Mouse (Mus musculus): ENCODE data around the gene Frat2.

Frat2 gene

GRCm38 (mm10) chr19:41816915-41817314 is 31.0 kb downstream of the Frat2 start:
- DNase-seq = no peak

GRCm38 (mm10) chr19:41816410-41816809 is 31.5 kb downstream of the Frat2 start:
- no peak for DNase-seq

DNA sequence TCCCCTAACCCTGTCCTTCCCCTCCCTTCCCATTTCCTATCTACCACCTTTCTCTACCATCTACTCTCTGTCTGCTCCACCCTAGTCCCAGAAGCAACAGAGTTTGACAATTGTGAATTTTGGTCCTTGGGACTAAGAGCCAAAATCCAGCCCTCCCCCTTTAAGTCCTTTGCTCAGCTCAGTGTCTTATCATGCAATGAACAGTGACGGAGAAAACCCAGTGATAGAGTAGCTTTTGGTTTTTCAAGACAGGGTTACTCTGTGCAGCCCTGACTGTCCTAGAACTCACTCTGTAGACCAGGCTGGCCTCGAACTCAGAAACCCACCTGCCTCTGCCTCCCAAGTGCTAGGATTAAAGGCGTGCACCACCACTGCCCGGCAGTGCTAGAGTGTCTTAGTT is 34.6 kb downstream of the Frat2 start:
- DNase-seq = no peak

DNA sequence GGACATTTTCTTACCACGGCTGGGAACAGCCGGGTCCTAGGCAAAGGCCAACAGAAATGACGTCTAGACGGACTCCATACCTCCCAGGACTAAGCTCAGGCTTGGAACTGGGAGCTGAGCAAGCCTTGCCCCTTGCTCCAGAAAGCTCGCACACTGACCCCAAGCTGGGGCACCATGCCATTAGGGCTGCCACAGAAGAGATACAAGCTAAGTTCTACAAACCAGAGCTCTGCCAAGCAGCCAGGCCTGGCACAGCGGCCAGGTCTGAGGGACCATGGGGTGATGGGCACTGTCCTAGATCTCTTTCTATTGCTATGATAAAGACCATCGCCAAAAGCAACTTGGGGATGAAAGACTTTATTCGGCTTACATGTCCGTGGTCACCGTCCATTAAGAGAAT is 35.4 kb downstream of the Frat2 start:
- no peak for DNase-seq

- DNase-seq = no peak
Measured at GRCm38 (mm10) chr19:41810074-41810473, 37.9 kb downstream of the Frat2 start.

GRCm38 (mm10) chr19:41808104-41808634 is 39.8 kb downstream of the Frat2 start:
- no peak for DNase-seq

GRCm38 (mm10) chr19:41807497-41807896 is 40.4 kb downstream of the Frat2 start:
- no peak for DNase-seq

DNA sequence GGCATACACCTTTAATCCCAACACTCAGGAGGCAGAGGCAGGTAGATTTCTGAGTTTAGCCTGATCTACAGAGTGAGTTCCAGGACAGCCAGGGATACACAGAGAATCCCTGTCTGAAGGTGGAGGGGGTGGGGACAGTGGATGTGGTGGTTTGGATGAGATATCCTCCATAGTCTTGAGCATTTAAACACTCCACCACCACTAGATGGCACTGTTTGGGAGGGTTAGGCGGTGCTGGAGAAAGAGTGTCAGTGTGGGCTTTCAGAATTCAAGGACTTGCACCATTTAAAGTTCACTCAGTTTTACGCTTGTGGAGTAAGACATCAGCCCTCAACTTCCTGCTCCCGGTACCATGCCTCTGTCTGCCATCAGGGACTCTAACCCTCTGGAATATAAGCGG is 42.1 kb downstream of the Frat2 start:
- no peak for DNase-seq

GRCm38 (mm10) chr19:41803322-41803721 is 44.6 kb downstream of the Frat2 start:
- DNase-seq = peak; percentile 23

GRCm38 (mm10) chr19:41801742-41802369 is 46.1 kb downstream of the Frat2 start, which contains the start of gene Arhgap19:
Gene Arhgap19 (minus strand): TSS chr19:41802047.
- peak; percentile 80 for DNase-seq

- no peak for DNase-seq
Measured at GRCm38 (mm10) chr19:41800986-41801741, 46.8 kb downstream of the Frat2 start.

- DNase-seq = no peak
Measured at GRCm38 (mm10) chr19:41800451-41800850, 47.5 kb downstream of the Frat2 start.

GRCm38 (mm10) chr19:41797536-41797935 is 50.4 kb downstream of the Frat2 start:
- DNase-seq = no peak

- no peak for DNase-seq
Measured at GRCm38 (mm10) chr19:41796789-41797327, 51.1 kb downstream of the Frat2 start.

DNA sequence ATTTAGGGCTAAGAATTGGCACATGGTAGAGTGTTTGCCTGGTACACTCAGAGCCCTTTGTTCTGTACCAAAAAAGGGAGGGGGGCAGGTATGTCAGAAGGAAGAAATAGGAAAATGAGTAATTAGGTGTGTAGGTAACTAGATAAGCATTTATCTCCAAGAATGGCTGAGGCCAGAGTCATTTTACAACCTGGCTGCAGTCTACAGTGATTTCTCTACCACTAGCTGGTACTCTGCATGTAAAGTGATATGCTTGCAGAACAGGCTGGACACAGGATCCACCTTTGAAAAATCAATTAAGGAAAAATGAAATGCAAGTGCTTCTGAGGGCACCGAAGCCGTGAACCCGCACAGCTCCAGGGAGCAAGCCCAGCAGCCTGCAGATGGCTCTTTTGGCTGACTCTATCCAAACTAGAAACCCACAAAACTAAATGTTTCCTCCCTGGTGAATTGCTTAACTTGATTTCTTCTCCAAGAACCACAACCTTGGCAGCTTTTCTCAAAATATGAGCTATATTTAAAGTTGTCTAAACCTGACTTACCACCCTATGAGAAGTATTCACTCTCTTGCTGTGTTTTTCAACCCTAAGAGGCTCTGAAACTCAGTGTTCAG is 51.7 kb downstream of the Frat2 start:
- no peak for DNase-seq
